Mouse (Mus musculus): ENCODE data around the gene Fam180a. TPM values are rescaled to one million over a fixed set of nuclear protein-coding genes. Genes with fewer than 3 reads are reported as not detected.
A peak's percentile ranks its signal among the peaks of the same experiment; 100 is the strongest.
"Not testable (repeated sequence)": the region's sequence is repeated elsewhere in the genome, so short reads cannot be mapped to it uniquely, and the experiment has no call there.

The Fam180a gene
- 0.11 and 0.18 TPM in 2 replicates for polyA plus RNA-seq (2015; fragmentation: Nextera tagmentation; extraction: Ambion mirVana)

- WGBS = 58% methylated on average over 9 of the region's 9 CpGs
- H3K27ac ChIP-seq = no peak within 1 kb of the TSS; the same call in 1 of the 2 replicates
- no peak within 1 kb of the TSS for H3K4me3 ChIP-seq (replicated peaks; ENCODE audit: low read depth, low read length)
- DNase-seq (ENCODE audit: low spot score) (peak; percentile 67), ATAC-seq (replicated peaks; ENCODE audit: low FRiP score, low read depth) (no peak)
- H3K4me2 ChIP-seq (ENCODE audit: low read length) = no peak within 1 kb of the TSS
- H3K4me1 ChIP-seq (replicated peaks; ENCODE audit: insufficient read depth, low read length) = no peaks in the 10 kb centered on the region
- TF ChIP-seq CTCF (IDR thresholded peaks at IDR 0.05; ENCODE audit: low read depth) = no peak
- H3K9me3 ChIP-seq (replicated peaks; ENCODE audit: low read length) = no peaks in the 10 kb centered on the region
- H3K36me3 ChIP-seq (ENCODE audit: insufficient read depth, low read length) = no peaks in the 10 kb centered on the region
- no peaks in the 10 kb centered on the region for H3K27me3 ChIP-seq (ENCODE audit: insufficient read depth, low read length)
- no peak within 1 kb of the TSS for H3K9ac ChIP-seq (ENCODE audit: low read depth, low read length)
Observed at GRCm38 (mm10) chr6:35326111-35326515, at the start of gene Fam180a. TSS of gene Fam180a (minus strand) at chr6:35326141.

- Histone ChIP-seq H3K36me3 (ENCODE audit: insufficient read depth, low read length) (no peaks in the 10 kb centered on the region), H3K9me3 (replicated peaks; ENCODE audit: low read length) (no peaks in the 10 kb centered on the region), H3K27me3 (ENCODE audit: insufficient read depth, low read length) (no peaks in the 10 kb centered on the region), H3K4me3 (replicated peaks; ENCODE audit: low read depth, low read length) (no peak overlapping the region), H3K4me1 (replicated peaks; ENCODE audit: insufficient read depth, low read length) (no peaks in the 10 kb centered on the region), H3K4me2 (ENCODE audit: low read length) (no peak overlapping the region), H3K9ac (ENCODE audit: low read depth, low read length) (no peak overlapping the region), H3K27ac (no peak overlapping the region)
- TF ChIP-seq CTCF (IDR thresholded peaks at IDR 0.05; ENCODE audit: low read depth) = no peak
- DNase-seq (ENCODE audit: low spot score) = no peak
- no peak for ATAC-seq (replicated peaks; ENCODE audit: low FRiP score, low read depth)
- WGBS = 91% methylated on average over 10 of the region's 10 CpGs
Observed at GRCm38 (mm10) chr6:35374052-35374451, 48.1 kb upstream of the Fam180a start.

GRCm38 (mm10) chr6:35370356-35370755 is 44.4 kb upstream of the Fam180a start:
- H3K4me2 ChIP-seq (ENCODE audit: low read length) = no peak overlapping the region
- H3K4me1 ChIP-seq (replicated peaks; ENCODE audit: insufficient read depth, low read length) = no peaks in the 10 kb centered on the region
- ATAC-seq (replicated peaks; ENCODE audit: low FRiP score, low read depth) = no peak
- no peak overlapping the region for H3K27ac ChIP-seq
- H3K9me3 ChIP-seq (replicated peaks; ENCODE audit: low read length) = no peaks in the 10 kb centered on the region
- no peak overlapping the region for H3K4me3 ChIP-seq (replicated peaks; ENCODE audit: low read depth, low read length)
- no peak overlapping the region for H3K9ac ChIP-seq (ENCODE audit: low read depth, low read length)
- H3K27me3 ChIP-seq (ENCODE audit: insufficient read depth, low read length) = no peaks in the 10 kb centered on the region
- DNase-seq (ENCODE audit: low spot score) = no peak
- WGBS = 94% methylated on average over 7 of the region's 7 CpGs
- TF ChIP-seq CTCF (IDR thresholded peaks at IDR 0.05; ENCODE audit: low read depth) = no peak
- no peaks in the 10 kb centered on the region for H3K36me3 ChIP-seq (ENCODE audit: insufficient read depth, low read length)

- H3K9ac ChIP-seq (ENCODE audit: low read depth, low read length); H3K27ac ChIP-seq; H3K4me2 ChIP-seq (ENCODE audit: low read length); H3K9me3 ChIP-seq (replicated peaks; ENCODE audit: low read length); H3K4me1 ChIP-seq (replicated peaks; ENCODE audit: insufficient read depth, low read length); DNase-seq (ENCODE audit: low spot score); H3K4me3 ChIP-seq (replicated peaks; ENCODE audit: low read depth, low read length); ATAC-seq (replicated peaks; ENCODE audit: low FRiP score, low read depth); H3K36me3 ChIP-seq (ENCODE audit: insufficient read depth, low read length); H3K27me3 ChIP-seq (ENCODE audit: insufficient read depth, low read length): not testable (repeated sequence)
- WGBS = 83% methylated on average over 14 of the region's 18 CpGs
Observed at GRCm38 (mm10) chr6:35369578-35370282, 43.8 kb upstream of the Fam180a start.

GRCm38 (mm10) chr6:35362596-35362995 is 36.7 kb upstream of the Fam180a start:
- Histone ChIP-seq H3K27ac (no peak overlapping the region), H3K4me3 (replicated peaks; ENCODE audit: low read depth, low read length) (no peak overlapping the region), H3K36me3 (ENCODE audit: insufficient read depth, low read length) (no peaks in the 10 kb centered on the region), H3K4me1 (replicated peaks; ENCODE audit: insufficient read depth, low read length) (no peaks in the 10 kb centered on the region), H3K9ac (ENCODE audit: low read depth, low read length) (no peak overlapping the region), H3K4me2 (ENCODE audit: low read length) (no peak overlapping the region), H3K27me3 (ENCODE audit: insufficient read depth, low read length) (no peaks in the 10 kb centered on the region), H3K9me3 (replicated peaks; ENCODE audit: low read length) (no peaks in the 10 kb centered on the region)
- WGBS = 51% methylated on average over 9 of the region's 9 CpGs
- TF ChIP-seq CTCF (IDR thresholded peaks at IDR 0.05; ENCODE audit: low read depth) = no peak
- no peak for ATAC-seq (replicated peaks; ENCODE audit: low FRiP score, low read depth)
- DNase-seq (ENCODE audit: low spot score) = no peak

- ATAC-seq (replicated peaks; ENCODE audit: low FRiP score, low read depth) (no peak), DNase-seq (ENCODE audit: low spot score) (no peak)
- Histone ChIP-seq H3K9me3 (replicated peaks; ENCODE audit: low read length) (no peaks in the 10 kb centered on the region), H3K9ac (ENCODE audit: low read depth, low read length) (no peak overlapping the region), H3K36me3 (ENCODE audit: insufficient read depth, low read length) (no peaks in the 10 kb centered on the region), H3K27me3 (ENCODE audit: insufficient read depth, low read length) (no peaks in the 10 kb centered on the region), H3K4me1 (replicated peaks; ENCODE audit: insufficient read depth, low read length) (no peaks in the 10 kb centered on the region), H3K27ac (no peak overlapping the region), H3K4me2 (ENCODE audit: low read length) (no peak overlapping the region), H3K4me3 (replicated peaks; ENCODE audit: low read depth, low read length) (no peak overlapping the region)
- 91% methylated on average over 3 of the region's 3 CpGs for WGBS
- TF ChIP-seq CTCF (IDR thresholded peaks at IDR 0.05; ENCODE audit: low read depth) = no peak
Observed at GRCm38 (mm10) chr6:35355320-35355719, 29.4 kb upstream of the Fam180a start.

GRCm38 (mm10) chr6:35354622-35354998 is 28.7 kb upstream of the Fam180a start:
- Histone ChIP-seq H3K36me3 (ENCODE audit: insufficient read depth, low read length) (no peaks in the 10 kb centered on the region), H3K27me3 (ENCODE audit: insufficient read depth, low read length) (no peaks in the 10 kb centered on the region), H3K9me3 (replicated peaks; ENCODE audit: low read length) (no peaks in the 10 kb centered on the region), H3K4me1 (replicated peaks; ENCODE audit: insufficient read depth, low read length) (no peaks in the 10 kb centered on the region), H3K27ac (no peak overlapping the region), H3K4me3 (replicated peaks; ENCODE audit: low read depth, low read length) (no peak overlapping the region), H3K4me2 (ENCODE audit: low read length) (no peak overlapping the region), H3K9ac (ENCODE audit: low read depth, low read length) (no peak overlapping the region)
- DNase-seq (ENCODE audit: low spot score) (no peak), ATAC-seq (replicated peaks; ENCODE audit: low FRiP score, low read depth) (no peak)
- TF ChIP-seq CTCF (IDR thresholded peaks at IDR 0.05; ENCODE audit: low read depth) = no peak
- WGBS = 27% methylated on average over 6 of the region's 6 CpGs
